Mouse (Mus musculus) ovary, postnatal 14 days (tissue): ENCODE data around the gene Pcif1.

Experiments
- DNase-seq: peaks from one replicate; pipeline ENCODE4 v3.0.0; 2022; ENCODE audit warnings: low spot score

The Pcif1 gene

GRCm38 (mm10) chr2:164923291-164923690 lies 44.2 kb downstream of the Pcif1 start:
- DNase-seq, result no peak

GRCm38 (mm10) chr2:164924100-164924857 lies 45.2 kb downstream of the Pcif1 start:
- peak; percentile 88 for DNase-seq

GRCm38 (mm10) chr2:164930706-164931581 lies 51.8 kb downstream of the Pcif1 start:
- DNase-seq, result no peak

GRCm38 (mm10) chr2:164933534-164933933 lies 54.4 kb downstream of the Pcif1 start:
- DNase-seq, result no peak

- no peak for DNase-seq
These were observed 56.9 kb downstream of the Pcif1 start for GRCm38 (mm10) chr2:164935991-164936390.

- DNase-seq, result no peak
These were observed 59.3 kb downstream of the Pcif1 start for GRCm38 (mm10) chr2:164938146-164939091.

- DNase-seq, result no peak
These were observed 60.0 kb downstream of the Pcif1 start for GRCm38 (mm10) chr2:164939106-164939505.

GRCm38 (mm10) chr2:164940140-164940830 lies 61.2 kb downstream of the Pcif1 start, which contains the start of gene Mmp9:
Gene Mmp9 (plus strand): TSS chr2:164940780.
- DNase-seq, result no peak

GRCm38 (mm10) chr2:164942692-164943290 lies 63.7 kb downstream of the Pcif1 start:
- no peak for DNase-seq
